8 mouse cellular contexts compared by ENCODE assay signal in the genomic region with DNA sequence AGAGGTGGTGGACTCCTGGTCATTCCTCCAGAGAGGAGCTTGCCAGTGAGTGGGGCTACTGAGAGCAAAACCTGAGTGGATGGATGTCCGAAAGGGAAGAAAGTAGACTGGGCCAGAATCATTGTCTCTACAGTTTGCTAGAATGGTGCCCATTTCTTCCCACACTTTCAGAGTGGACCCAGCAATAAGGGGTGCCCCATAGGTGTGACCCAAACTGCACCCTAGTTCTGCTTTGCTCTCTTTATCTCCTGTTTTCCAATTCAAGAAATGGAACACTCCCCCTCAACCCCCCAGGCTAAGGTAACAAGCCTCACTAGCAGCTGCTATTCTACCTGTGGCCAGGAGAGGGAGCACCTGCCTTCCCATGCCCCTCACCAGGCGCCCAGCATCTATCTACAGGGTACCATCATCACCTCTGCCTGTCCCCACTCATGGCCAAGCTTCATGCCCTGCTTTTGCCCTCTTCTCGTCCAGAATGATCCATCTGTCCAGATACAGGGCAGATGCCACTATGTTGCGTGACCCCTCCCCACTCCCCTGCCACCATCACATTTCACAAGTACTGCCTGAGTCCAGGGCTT. TPM values are rescaled to one million over a fixed set of nuclear protein-coding genes. Genes with fewer than 3 reads are reported as not detected.
A peak's percentile ranks its signal among the peaks of the same experiment; 100 is the strongest.
DNase-seq lines count a peak whose midpoint lies in the region; ATAC-seq lines count a peak whose summit lies in the region.

No protein-coding gene starts in this region.

- H3K27ac ChIP-seq in heart, embryonic 13.5 days (replicated peaks) = no peak overlapping the region

- H3K9ac ChIP-seq in heart, embryonic 13.5 days = no peak overlapping the region

- peaks cover 31% of the 10 kb centered on the region for H3K36me3 ChIP-seq in heart, embryonic 13.5 days

- no peak overlapping the region for H3K4me2 ChIP-seq in heart, embryonic 13.5 days

- peak; percentile 30 for DNase-seq in cerebellum, adult 11 months
- DNase-seq in cerebellum, adult 11-12 months = no peak
- peak; percentile 28 for DNase-seq in cerebellum, adult 8-10 months
- DNase-seq in kidney, postnatal 25 days = peak; percentile 45 to 53
- peak; percentile 49 for DNase-seq in lung, postnatal 25 days (ENCODE audit: low spot score)
- peak; percentile 43 for DNase-seq in right cerebral cortex, postnatal 25 days

- no peak overlapping the region for H3K4me3 ChIP-seq in heart, embryonic 13.5 days

- H3K9me3 ChIP-seq in heart, embryonic 13.5 days = no peaks in the 10 kb centered on the region

- H3K4me1 ChIP-seq in heart, embryonic 13.5 days = peaks cover 20% of the 10 kb centered on the region

- peak; percentile 75 for ATAC-seq in CD4-positive, CD25-positive, alpha-beta regulatory T cell, adult 4 months
- peak; percentile 11; the same call in 1 of the 2 replicates for ATAC-seq in heart, embryonic 13.5 days (ENCODE audit: extremely low read depth, insufficient number of reproducible peaks, low FRiP score, low TSS enrichment)

- no peaks in the 10 kb centered on the region for H3K27me3 ChIP-seq in heart, embryonic 13.5 days (replicated peaks)

- WGBS in heart, embryonic 13.5 days = 38% methylated on average over 4 of the region's 4 CpGs

RNA-seq across cellular contexts. Expression of gene Rrm2, which starts 8.8 kb away (rescaled TPM):
- polyA plus RNA-seq in CD4-positive, CD25-positive, alpha-beta regulatory T cell, adult 4 months (2017; shearing (Covaris generic)) = 10 to 100 TPM; 49.7 to 81.3 TPM
- polyA plus RNA-seq in heart, embryonic 13.5 days (2015; fragmentation: Nextera tagmentation; extraction: Ambion mirVana) = 248 and 263 TPM in 2 replicates

RNA-seq across cellular contexts. Expression of gene Cys1, which starts 35.2 kb away (rescaled TPM):
- polyA plus RNA-seq in CD4-positive, CD25-positive, alpha-beta regulatory T cell, adult 4 months (2017; shearing (Covaris generic)) = not detected
- polyA plus RNA-seq in heart, embryonic 13.5 days (2015; fragmentation: Nextera tagmentation; extraction: Ambion mirVana) = 0.56 and 1.2 TPM in 2 replicates
